Mouse (Mus musculus) lung, adult 2 months (tissue): ENCODE data around the gene Gm973.

Experiments used
- CTCF ChIP-seq: fragments of 200-500 bp; IDR thresholded peaks from 2 replicates; pipeline ENCODE4 v1.5.1; 2011; ENCODE audit warnings: mild to moderate bottlenecking, low read length, control low read depth; ENCODE audit not compliant: insufficient read depth
- POLR2A ChIP-seq: fragments of 200-500 bp; IDR thresholded peaks from 2 replicates; pipeline ENCODE4 v1.6.1; 2011; ENCODE audit warnings: low read depth, mild to moderate bottlenecking, control low read depth, low read length, borderline replicate concordance; ENCODE audit errors: extremely low read depth

DNA sequence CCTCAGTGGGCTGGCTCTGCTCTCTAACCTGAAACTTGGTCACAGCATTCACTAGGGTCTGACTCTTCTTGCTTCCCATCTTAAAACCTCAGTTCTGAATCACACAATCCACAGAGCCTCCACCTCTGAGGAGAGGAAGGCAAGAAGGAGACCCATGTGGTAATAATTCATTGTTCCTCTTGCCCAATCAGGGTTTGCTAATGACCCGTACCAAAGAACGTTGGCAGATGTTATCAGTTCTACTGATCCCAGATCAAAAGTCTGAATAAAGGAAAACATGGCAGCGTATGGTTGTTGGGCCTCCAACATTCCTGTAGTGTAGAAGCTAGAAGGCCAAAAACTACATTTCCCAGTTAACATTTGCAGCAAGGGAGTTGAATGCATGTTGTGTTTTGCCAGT lies 55.4 kb downstream of the Gm973 start:
- no peak for TF ChIP-seq POLR2A
- TF ChIP-seq CTCF, result no peak
